Mouse (Mus musculus): ENCODE measurements at regions not wholly inside any gene's neighbourhood (a gene's known extent, or its start where the extent isn't known, plus 50 kb on each side); places are given as distances from the start of the nearest gene placed in this dataset.

- TF ChIP-seq EP300 (IDR thresholded peaks at IDR 0.05; ENCODE audit: low read depth): no peak
- TF ChIP-seq CTCF (IDR thresholded peaks at IDR 0.05; ENCODE audit: low read depth): peak; percentile 72
Observed at GRCm38 (mm10) chr1:167914982-167915561, 226.0 kb downstream of the Lmx1a start.

Measured in heart, postnatal 0 days (tissue).